Mouse (Mus musculus): Measurements from ENCODE around the gene Cnnm3.
A peak's percentile ranks its signal among the peaks of the same experiment; 100 is the strongest.
"Not testable (repeated sequence)": the region's sequence is repeated elsewhere in the genome, so short reads cannot be mapped to it uniquely, and the experiment has no call there.

Cnnm3 gene

GRCm38 (mm10) chr1:36535477-36536396, 24.1 kb downstream of the Cnnm3 start:
- DNase-seq (ENCODE audit: low read depth, low spot score) = no peak

GRCm38 (mm10) chr1:36536397-36536728, 24.7 kb downstream of the Cnnm3 start:
- no peak for DNase-seq (ENCODE audit: low read depth, low spot score)

GRCm38 (mm10) chr1:36536783-36537182, 25.1 kb downstream of the Cnnm3 start, which contains the start of gene Ankrd23:
Ankrd23 (minus strand) TSS chr1:36536883.
- not testable (repeated sequence) for DNase-seq (ENCODE audit: low read depth, low spot score)

- DNase-seq (ENCODE audit: low read depth, low spot score) = no peak
Measured at GRCm38 (mm10) chr1:36538727-36539126, 27.1 kb downstream of the Cnnm3 start.

GRCm38 (mm10) chr1:36539186-36539585, 27.5 kb downstream of the Cnnm3 start, which contains the start of gene Gm42417:
Gm42417 (minus strand) TSS chr1:36539429.
- no peak for DNase-seq (ENCODE audit: low read depth, low spot score)

GRCm38 (mm10) chr1:36540132-36540531, 28.5 kb downstream of the Cnnm3 start:
- no peak for DNase-seq (ENCODE audit: low read depth, low spot score)

- no peak for DNase-seq (ENCODE audit: low read depth, low spot score)
Measured at GRCm38 (mm10) chr1:36540807-36541206, 29.1 kb downstream of the Cnnm3 start.

GRCm38 (mm10) chr1:36541844-36542243, 30.2 kb downstream of the Cnnm3 start:
- no peak for DNase-seq (ENCODE audit: low read depth, low spot score)

GRCm38 (mm10) chr1:36542925-36543324, 31.3 kb downstream of the Cnnm3 start:
- DNase-seq (ENCODE audit: low read depth, low spot score) = no peak

GRCm38 (mm10) chr1:36545382-36545781, 33.7 kb downstream of the Cnnm3 start:
- no peak for DNase-seq (ENCODE audit: low read depth, low spot score)

- DNase-seq (ENCODE audit: low read depth, low spot score) = no peak
Measured at GRCm38 (mm10) chr1:36545845-36546600, 34.4 kb downstream of the Cnnm3 start.

GRCm38 (mm10) chr1:36546888-36547471, 35.3 kb downstream of the Cnnm3 start, which contains the start of gene Ankrd39:
Ankrd39 (minus strand) TSS chr1:36547445.
- DNase-seq (ENCODE audit: low read depth, low spot score) = peak; percentile 93

- DNase-seq (ENCODE audit: low read depth, low spot score) = no peak
Measured at GRCm38 (mm10) chr1:36547981-36548598, 36.4 kb downstream of the Cnnm3 start.

- no peak for DNase-seq (ENCODE audit: low read depth, low spot score)
Measured at GRCm38 (mm10) chr1:36548771-36549170, 37.1 kb downstream of the Cnnm3 start.

- no peak for DNase-seq (ENCODE audit: low read depth, low spot score)
Measured at GRCm38 (mm10) chr1:36549491-36549890, 37.8 kb downstream of the Cnnm3 start.

GRCm38 (mm10) chr1:36550075-36550863, 38.6 kb downstream of the Cnnm3 start:
- no peak for DNase-seq (ENCODE audit: low read depth, low spot score)

GRCm38 (mm10) chr1:36551904-36552303, 40.2 kb downstream of the Cnnm3 start:
- no peak for DNase-seq (ENCODE audit: low read depth, low spot score)

GRCm38 (mm10) chr1:36552506-36552905, 40.8 kb downstream of the Cnnm3 start:
- DNase-seq (ENCODE audit: low read depth, low spot score) = no peak

- no peak for DNase-seq (ENCODE audit: low read depth, low spot score)
Measured at GRCm38 (mm10) chr1:36554633-36555399, 43.1 kb downstream of the Cnnm3 start.

- no peak for DNase-seq (ENCODE audit: low read depth, low spot score)
Measured at GRCm38 (mm10) chr1:36555798-36556395, 44.2 kb downstream of the Cnnm3 start.
